Mouse (Mus musculus): ENCODE results near the gene Eng.

Gene Eng

DNA sequence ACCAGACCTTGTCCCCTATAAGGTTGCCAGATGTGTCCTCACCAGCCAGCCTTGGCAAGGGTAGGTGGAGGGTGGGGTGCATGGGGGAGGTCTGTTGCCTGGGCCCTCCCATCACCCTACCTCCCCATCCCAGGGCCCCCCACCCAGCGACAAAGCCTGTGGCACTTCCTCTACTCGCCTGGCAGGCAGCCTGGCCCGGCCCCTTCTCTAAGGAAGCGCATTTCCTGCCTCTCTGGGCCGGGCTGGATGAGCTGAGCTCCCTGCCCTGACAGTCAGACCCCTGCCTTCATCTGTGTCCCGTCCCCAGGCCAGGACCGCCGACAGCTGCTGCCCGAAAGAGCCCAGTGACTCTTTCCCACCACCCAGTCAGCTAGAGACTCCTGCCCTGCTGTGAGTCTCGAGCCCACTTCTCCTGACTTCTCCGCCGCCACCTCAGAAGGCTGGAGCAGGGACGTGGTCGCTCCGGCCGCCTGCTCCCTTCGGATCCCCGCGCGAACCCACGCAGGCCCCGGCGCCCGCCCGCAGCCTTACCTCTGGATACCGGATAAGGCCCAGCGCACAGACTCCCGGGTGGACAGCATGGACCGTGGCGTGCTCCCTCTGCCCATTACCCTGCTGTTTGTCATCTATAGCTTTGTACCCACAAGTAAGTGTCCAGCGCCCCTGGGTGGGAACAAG is at the start of gene Eng:
Gene Eng, plus strand, starts transcription at position 217 of the 678 bp plus-strand sequence.
- no peak for DNase-seq (ENCODE audit: low spot score in 2 of 2)

GRCm38 (mm10) chr2:32596725-32597124 is 49.7 kb upstream of the Eng start:
- no peak for DNase-seq (ENCODE audit: low spot score in 2 of 2)

DNA sequence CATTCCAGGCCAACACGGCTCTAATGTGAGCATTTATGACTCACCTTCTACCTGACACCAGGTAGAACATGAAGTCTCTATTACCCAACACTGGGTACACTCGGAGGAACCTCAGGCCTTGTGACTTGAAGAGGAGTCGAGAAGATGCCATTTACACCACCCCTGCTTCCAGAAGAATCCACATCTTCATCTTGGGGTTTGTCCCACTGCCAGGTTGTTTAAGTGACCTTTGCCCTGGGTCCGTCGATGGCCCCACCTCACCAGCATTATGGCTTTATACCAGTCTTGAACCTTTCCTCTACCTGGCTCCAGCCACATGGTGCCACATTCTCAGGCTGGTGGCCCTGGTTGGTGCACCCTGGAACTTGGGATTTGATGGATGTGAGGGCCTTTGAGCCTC is 49.1 kb upstream of the Eng start:
- DNase-seq (ENCODE audit: low spot score in 2 of 2): no peak

DNA sequence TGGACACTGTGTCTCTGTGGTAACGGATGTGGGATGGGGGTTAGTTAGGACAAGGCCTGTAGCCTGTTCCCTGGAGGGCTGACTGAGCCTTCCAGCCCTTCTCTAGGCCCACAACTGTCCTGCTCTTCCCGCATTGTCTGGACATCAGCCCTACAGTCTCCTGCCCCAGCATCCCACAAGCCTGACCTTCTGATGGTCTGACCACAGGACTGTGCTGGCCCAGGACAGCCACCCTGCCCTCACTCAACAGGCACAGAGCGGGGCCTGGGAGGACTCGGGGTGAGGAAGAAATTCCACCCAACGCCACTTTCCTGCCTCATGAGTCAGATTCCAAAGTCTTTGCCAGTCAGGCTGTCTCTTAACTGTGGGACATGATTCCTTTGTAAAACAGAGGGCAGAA is 48.7 kb upstream of the Eng start:
- no peak for DNase-seq (ENCODE audit: low spot score in 2 of 2)

- no peak for DNase-seq (ENCODE audit: low spot score in 2 of 2)
These were observed 47.9 kb upstream of the Eng start for GRCm38 (mm10) chr2:32598506-32598905.

GRCm38 (mm10) chr2:32599409-32599808 is 47.0 kb upstream of the Eng start, which contains the start of gene St6galnac6:
Gene St6galnac6 (plus strand): TSS chr2:32599709.
- DNase-seq (ENCODE audit: low spot score in 2 of 2): no peak

GRCm38 (mm10) chr2:32601417-32602065 is 44.9 kb upstream of the Eng start:
- peak; percentile 70 to 76 for DNase-seq (ENCODE audit: low spot score in 2 of 2)

DNA sequence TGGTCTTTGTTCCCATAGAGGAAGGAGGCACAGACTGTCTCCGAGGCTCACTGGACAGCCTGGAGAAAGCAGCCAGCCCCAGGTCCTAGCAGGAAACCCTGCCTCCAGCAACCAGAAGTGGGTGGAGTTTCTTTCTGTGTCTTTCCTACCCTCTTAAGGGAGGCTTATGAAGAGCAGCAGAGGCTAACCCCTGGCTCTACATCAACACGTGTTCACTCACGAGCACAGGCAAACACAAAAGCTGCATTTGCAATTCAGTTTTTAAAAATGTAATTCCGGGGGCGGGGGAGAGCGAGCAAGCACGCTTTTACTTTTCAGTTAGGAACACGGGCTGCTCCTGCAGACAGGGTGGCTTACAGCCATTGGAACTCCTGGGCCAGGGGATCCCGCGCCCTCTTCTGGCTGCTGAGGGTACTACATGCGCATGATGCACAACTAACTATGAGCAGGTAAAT is 43.8 kb upstream of the Eng start:
- peak; percentile 80 to 85 for DNase-seq (ENCODE audit: low spot score in 2 of 2)

DNA sequence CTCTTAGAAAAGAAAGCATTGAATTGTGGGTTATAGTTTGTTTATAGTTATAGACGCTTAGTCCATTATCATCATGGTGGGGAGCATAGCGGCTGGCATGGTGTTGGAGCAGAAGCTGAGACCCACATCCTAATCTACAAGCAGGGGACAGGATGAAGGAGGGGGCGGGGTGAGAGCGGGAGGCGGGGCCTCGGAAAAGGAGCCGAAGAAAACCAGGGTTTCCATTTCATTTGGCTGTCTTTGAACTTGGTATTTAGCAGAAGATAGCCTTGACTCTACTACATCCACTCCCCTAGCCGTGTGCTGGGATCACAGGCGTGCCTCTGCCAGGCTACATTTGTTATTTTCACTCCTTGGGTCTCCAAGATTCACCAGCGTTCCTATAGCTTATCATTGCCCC is 41.8 kb upstream of the Eng start:
- DNase-seq (ENCODE audit: low spot score in 2 of 2): no peak

GRCm38 (mm10) chr2:32606161-32607142 is 39.9 kb upstream of the Eng start:
- DNase-seq (ENCODE audit: low spot score in 2 of 2): peak; percentile 58 to 71

DNA sequence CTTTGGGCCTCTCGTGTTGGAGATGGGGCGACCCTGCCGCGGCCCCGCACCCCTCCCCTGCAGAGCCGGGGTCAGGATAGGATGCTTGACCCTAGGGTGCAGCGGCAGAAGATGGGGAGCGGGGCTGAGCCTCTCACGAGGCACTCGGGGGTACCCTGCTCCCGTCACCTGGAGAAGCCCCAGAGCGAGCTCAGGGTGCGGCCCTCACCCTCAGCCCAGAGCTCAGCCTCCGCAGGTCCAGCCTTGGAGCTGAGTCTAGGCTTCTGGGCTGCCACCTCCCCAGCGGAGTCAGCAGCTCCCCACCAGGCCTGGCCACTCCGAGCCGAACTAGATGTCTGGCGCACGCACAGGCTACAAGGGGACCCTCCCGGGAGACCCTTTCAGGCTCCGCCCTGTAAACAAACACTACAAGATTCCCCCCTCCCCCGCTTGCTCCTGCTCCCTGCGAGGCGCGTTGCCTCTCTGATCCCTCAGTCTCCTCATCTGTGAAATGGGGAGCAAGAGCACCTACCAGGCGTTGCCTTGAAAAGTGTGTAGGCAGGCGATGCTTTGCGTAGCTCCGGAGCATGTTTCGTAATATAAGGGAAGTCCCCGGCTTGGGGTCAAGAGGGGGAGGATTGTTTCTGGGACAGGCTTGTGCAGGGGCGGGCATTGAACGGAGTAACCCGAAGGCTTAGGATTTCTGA is 39.0 kb upstream of the Eng start:
- peak; percentile 52 to 58 for DNase-seq (ENCODE audit: low spot score in 2 of 2)

GRCm38 (mm10) chr2:32608141-32608777 is 38.1 kb upstream of the Eng start:
- peak; percentile 41 to 47 for DNase-seq (ENCODE audit: low spot score in 2 of 2)

DNA sequence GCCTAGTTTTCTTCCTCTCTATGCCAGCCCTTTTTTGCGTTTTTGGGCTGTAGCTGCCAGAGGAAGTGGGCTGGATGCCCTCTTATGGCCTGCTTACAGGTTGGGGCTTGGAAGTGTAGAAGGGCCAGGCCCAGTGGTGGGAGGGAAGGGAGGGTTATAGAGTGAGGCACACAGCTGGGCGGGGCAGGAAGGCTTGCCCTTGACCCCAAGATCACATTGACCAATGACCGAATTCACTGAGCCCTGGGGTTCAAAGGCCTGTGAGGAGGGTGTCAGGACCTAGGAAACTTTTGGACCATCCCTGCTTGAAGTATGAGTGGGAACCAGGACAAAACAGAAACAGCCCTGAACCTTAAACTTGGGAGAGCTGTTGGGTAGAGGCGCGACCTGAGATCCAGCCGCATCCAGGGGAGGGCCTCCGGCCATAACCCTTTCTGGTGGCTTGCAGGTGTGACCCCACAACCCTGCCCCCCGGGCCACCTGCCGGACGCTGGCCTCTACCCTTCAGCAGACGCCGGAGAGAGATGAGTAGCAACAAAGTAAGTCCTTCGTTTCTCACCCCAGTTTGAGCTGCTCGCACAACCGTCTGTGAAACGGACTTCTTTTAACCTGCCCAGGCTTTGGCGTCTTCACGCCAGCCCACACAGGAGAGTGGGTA is 37.5 kb upstream of the Eng start:
- DNase-seq (ENCODE audit: low spot score in 2 of 2): no peak

DNA sequence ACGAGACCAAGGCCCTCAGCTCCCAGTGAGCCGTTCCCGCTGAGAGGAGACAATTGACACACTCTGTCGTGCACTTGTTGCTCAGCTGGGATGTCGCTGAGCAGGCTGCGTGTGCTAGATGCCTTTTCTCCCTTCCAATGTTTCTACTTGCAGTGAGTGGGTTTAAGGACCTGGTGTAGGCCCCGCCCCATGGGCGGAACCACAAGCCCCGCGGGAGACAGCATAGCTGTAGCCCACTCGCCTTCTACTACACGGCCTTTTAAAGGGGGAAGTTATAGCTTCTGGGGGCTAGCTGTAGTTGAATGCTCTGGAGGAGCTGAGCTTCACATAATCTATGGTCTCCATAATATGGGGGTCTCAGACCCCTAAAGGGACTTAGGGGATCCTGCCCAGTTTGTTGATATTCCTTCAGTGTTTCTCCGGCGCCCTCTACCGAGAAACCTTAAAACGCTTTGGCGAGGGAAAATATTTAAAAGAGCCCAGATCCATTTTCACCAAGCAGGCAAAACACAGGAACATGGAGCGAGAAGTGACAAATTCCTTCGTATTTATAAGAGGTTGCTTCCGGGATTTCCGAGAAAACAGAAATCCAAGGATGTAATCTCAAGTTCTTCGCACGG is 35.7 kb upstream of the Eng start:
- no peak for DNase-seq (ENCODE audit: low spot score in 2 of 2)

- DNase-seq (ENCODE audit: low spot score in 2 of 2): no peak
These were observed 34.1 kb upstream of the Eng start for GRCm38 (mm10) chr2:32612274-32612673.

- no peak for DNase-seq (ENCODE audit: low spot score in 2 of 2)
These were observed 29.3 kb upstream of the Eng start for GRCm38 (mm10) chr2:32617109-32617508.

DNA sequence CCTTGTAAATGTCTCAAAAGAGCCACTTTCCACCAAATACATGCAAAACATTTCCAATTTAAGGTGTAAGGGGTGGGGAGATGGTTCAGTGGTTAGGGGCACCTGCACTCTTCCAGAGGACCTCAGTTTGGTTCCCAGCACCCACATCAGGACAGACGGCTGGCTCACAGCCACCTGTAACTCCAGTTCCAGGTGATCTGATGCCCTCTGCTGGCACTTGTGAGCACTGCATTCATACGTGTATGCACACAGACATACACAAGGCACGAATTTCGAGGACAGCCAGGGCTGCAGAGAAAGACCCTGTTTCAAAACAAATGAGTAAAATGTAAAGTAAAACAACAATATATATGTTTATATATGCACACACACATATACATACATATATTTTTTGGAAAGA is 28.8 kb upstream of the Eng start:
- no peak for DNase-seq (ENCODE audit: low spot score in 2 of 2)

DNA sequence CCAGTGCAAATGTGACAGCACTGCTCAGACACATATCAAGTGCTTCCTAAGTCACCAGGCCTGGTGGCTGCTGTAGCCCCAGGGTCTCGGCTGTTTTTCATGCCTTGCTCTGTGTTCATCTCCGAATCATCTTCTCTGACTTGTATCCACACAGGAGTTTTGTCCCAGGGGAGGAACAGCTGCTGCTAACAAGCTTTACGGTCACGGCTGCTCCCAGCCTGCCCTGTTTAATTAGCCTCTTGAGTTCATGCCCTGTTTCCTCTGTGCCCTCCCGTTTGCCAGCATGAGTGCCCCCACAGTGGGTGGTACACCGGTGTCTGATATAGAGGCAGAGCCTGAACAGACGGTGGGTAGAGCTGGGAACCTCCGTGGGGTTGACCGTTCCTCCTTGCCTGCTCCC is 28.3 kb upstream of the Eng start:
- DNase-seq (ENCODE audit: low spot score in 2 of 2): no peak

DNA sequence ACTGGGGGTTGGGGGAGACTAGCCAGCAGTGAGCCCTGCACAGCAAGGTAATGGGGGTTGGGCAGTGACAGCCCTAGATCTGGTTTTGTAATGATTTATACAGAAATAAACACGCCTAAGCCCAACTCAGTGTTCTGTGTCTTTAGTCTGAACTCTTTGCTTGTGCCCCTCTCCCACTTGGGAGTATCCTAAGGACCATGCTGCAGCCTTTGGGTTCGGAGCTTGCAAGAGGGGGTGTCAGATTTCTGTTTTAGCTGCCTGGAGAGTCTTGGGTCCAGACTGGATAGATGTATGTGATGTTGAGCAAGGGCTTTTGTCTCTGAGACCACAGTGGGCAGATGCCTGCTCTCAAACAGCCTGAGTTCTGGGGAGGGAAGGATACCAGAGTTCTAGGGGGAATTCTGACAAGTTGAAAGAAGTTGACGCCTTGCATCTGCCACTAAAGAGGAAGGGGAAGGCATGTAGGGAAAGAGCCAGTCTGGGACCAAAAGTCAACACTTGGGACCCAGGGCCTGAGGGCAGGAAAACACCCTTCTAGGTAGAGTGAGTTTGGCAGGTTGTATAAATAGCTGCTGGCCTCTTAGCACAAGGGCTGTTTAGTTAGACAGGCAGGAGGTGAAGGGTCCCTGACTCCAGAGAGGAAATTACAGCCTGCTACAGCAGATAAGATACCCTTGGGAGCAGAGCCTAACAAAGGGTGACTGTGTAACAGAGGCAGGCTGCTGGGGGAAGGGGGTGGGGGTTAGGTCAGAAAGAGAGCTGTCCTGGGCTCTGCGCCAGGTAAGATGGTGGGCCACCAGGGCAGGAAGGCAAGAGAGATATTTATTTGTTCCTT is 25.5 kb upstream of the Eng start:
- no peak for DNase-seq (ENCODE audit: low spot score in 2 of 2)
